Comparison of ENCODE assay signal across 20 mouse cellular contexts in genomic region chr10:74415359-74415758, GRCm38 (mm10).
A peak's percentile ranks its signal among the peaks of the same experiment; 100 is the strongest.
DNase-seq lines count a peak whose midpoint lies in the region; ATAC-seq and TF ChIP-seq lines count a peak whose summit lies in the region.
"Had no signal": no experiment of that assay in that cellular context is flagged by ENCODE, and none has a peak within 500 bp of the region (broad histone marks: within the 10 kb centered on the region; RNA-seq: fewer than 3 reads in every experiment).

No protein-coding gene starts in this region.

- no peaks in the 10 kb centered on the region for H3K9me3 ChIP-seq in embryonic facial prominence, embryonic 11.5 days (replicated peaks; ENCODE audit: control insufficient read depth, low read length)
- H3K9me3 ChIP-seq: embryonic facial prominence, embryonic 12.5 days; forebrain, embryonic 12.5 days; heart, embryonic 13.5 days; hindbrain, embryonic 13.5 days; intestine, embryonic 15.5 days had no signal

- H3K4me3 ChIP-seq in left cerebral cortex, adult 2 months: no peak overlapping the region
- no peak overlapping the region for H3K4me3 ChIP-seq in embryonic facial prominence, embryonic 11.5 days (ENCODE audit: low read depth, low read length)
- H3K4me3 ChIP-seq: embryonic facial prominence, embryonic 12.5 days; forebrain, embryonic 12.5 days; gastrocnemius, adult 2 months; heart, embryonic 13.5 days; hindbrain, embryonic 13.5 days; intestine, embryonic 15.5 days had no signal

- ATAC-seq in embryonic facial prominence, embryonic 11.5 days (replicated peaks; ENCODE audit: insufficient number of reproducible peaks, low FRiP score, low TSS enrichment, low read depth): no peak
- ATAC-seq: forebrain, embryonic 16.5 days; intestine, embryonic 15.5 days had no signal

- H3K27me3 ChIP-seq in embryonic facial prominence, embryonic 11.5 days (ENCODE audit: control insufficient read depth, insufficient read depth, low read length): no peaks in the 10 kb centered on the region
- H3K27me3 ChIP-seq: embryonic facial prominence, embryonic 12.5 days; forebrain, embryonic 12.5 days; heart, embryonic 13.5 days; hindbrain, embryonic 13.5 days; intestine, embryonic 15.5 days had no signal

- no peaks in the 10 kb centered on the region for H3K36me3 ChIP-seq in embryonic facial prominence, embryonic 11.5 days (replicated peaks; ENCODE audit: control insufficient read depth, insufficient read depth, low read depth, low read length)
- H3K36me3 ChIP-seq: embryonic facial prominence, embryonic 12.5 days; forebrain, embryonic 12.5 days; heart, embryonic 13.5 days; hindbrain, embryonic 13.5 days; intestine, embryonic 15.5 days had no signal

- no peaks in the 10 kb centered on the region for H3K4me1 ChIP-seq in embryonic facial prominence, embryonic 11.5 days (ENCODE audit: control insufficient read depth, insufficient read depth, low read length)
- H3K4me1 ChIP-seq: forebrain, embryonic 12.5 days; heart, embryonic 13.5 days; hindbrain, embryonic 13.5 days; intestine, embryonic 15.5 days had no signal

- peak; percentile 4 for DNase-seq in embryo, embryonic 10.5 days (ENCODE audit: low spot score)
- DNase-seq in embryo, embryonic 9.5 days (ENCODE audit: extremely low spot score): no peak
- no peak for DNase-seq in left cerebral cortex, adult 2 months (ENCODE audit: extremely low spot score in 1 of 2, low spot score in 2 of 2)
- DNase-seq in left cerebral cortex, adult 9 months (ENCODE audit: low spot score in 2 of 2): no peak
- DNase-seq in embryonic facial prominence, embryonic 11.5 days (ENCODE audit: low spot score): peak; percentile 49
- DNase-seq in right cerebral cortex, postnatal 14 days: no peak
- no peak for DNase-seq in kidney, postnatal 25 days
- DNase-seq: adrenal gland, postnatal 10 days; cerebellum, adult 18-20 months; cerebellum, adult 9-11 months; cerebellum, postnatal 36 days; gastrocnemius, adult 2 months; gastrocnemius, postnatal 25 days; heart, postnatal 4 days had no signal

- intact Hi-C loops in left cerebral cortex, adult 2 months (cut with DNase I): no loop called here

- H3K9ac ChIP-seq in embryonic facial prominence, embryonic 11.5 days (replicated peaks; ENCODE audit: low read length): no peak overlapping the region
- H3K9ac ChIP-seq: embryonic facial prominence, embryonic 12.5 days; forebrain, embryonic 12.5 days; heart, embryonic 13.5 days; hindbrain, embryonic 13.5 days; intestine, embryonic 15.5 days had no signal

- no peak overlapping the region for H3K4me2 ChIP-seq in embryonic facial prominence, embryonic 11.5 days (ENCODE audit: low read depth, low read length)
- H3K4me2 ChIP-seq: embryonic facial prominence, embryonic 12.5 days; forebrain, embryonic 12.5 days; heart, embryonic 13.5 days; hindbrain, embryonic 13.5 days; intestine, embryonic 15.5 days had no signal

- TF ChIP-seq CTCF in left cerebral cortex, adult 2 months (IDR thresholded peaks at IDR 0.05): no peak

- WGBS in embryonic facial prominence, embryonic 11.5 days: 46% methylated on average over 4 of the region's 4 CpGs

- H3K27ac ChIP-seq in left cerebral cortex, adult 2 months: peak overlapping the region; percentile 36; the same call in 1 of the 2 replicates
- no peak overlapping the region for H3K27ac ChIP-seq in embryonic facial prominence, embryonic 11.5 days (replicated peaks; ENCODE audit: low read depth, low read length)
- H3K27ac ChIP-seq: embryonic facial prominence, embryonic 12.5 days; forebrain, embryonic 12.5 days; gastrocnemius, adult 2 months; heart, embryonic 13.5 days; hindbrain, embryonic 13.5 days; intestine, embryonic 15.5 days had no signal

Comparison
In these comparisons a context has a peak if more than half of its experiments do, and no peak if none do; other contexts are left out.
1. DNase-seq: peak in embryo, embryonic 10.5 days (single experiment) and embryonic facial prominence, embryonic 11.5 days (single experiment); none in embryo, embryonic 9.5 days (single experiment), left cerebral cortex, adult 2 months (0 of 2), left cerebral cortex, adult 9 months (0 of 2), right cerebral cortex, postnatal 14 days (single experiment) and kidney, postnatal 25 days (0 of 2).